Mouse (Mus musculus) limb, embryonic 14.5 days (tissue): ENCODE measurements at regions not wholly inside any gene's neighbourhood (a gene's known extent, or its start where the extent isn't known, plus 50 kb on each side); places are given as distances from the start of the nearest gene placed in this dataset.
A peak's percentile ranks its signal among the peaks of the same experiment; 100 is the strongest.

Experiments used
- ATAC-seq: fragments of 200-750 bp; cut with Nextera tagmentation; 2 replicates; pipeline ENCODE4 v1.8.0; 2017; ENCODE audit warnings: low read depth, moderate number of reproducible peaks, moderate TSS enrichment; ENCODE audit not compliant: low FRiP score
- DNase-seq: peaks from one replicate; pipeline ENCODE4 v3.0.0-alpha.2; 2015; ENCODE audit warnings: low spot score
- H3K27ac ChIP-seq: fragments of 300-500 bp; sonication (generic); replicated peaks from 2 replicates; pipeline ENCODE4 v1.5.1; 2014; ENCODE audit warnings: low read depth, mild to moderate bottlenecking, low read length, moderate library complexity, mixed read lengths
- H3K27me3 ChIP-seq: fragments of 300-500 bp; sonication (generic); 2 replicates; pipeline ENCODE4 v1.6.1; 2014; ENCODE audit warnings: low read length, mixed read lengths; ENCODE audit not compliant: control insufficient read depth, insufficient read depth
- H3K36me3 ChIP-seq: fragments of 300-500 bp; sonication (generic); 2 replicates; pipeline ENCODE4 v1.6.1; 2014; ENCODE audit warnings: mild to moderate bottlenecking, low read length, moderate library complexity, mixed read lengths; ENCODE audit not compliant: control insufficient read depth, insufficient read depth
- H3K4me1 ChIP-seq: fragments of 300-500 bp; sonication (generic); 2 replicates; pipeline ENCODE4 v1.6.1; 2014; ENCODE audit warnings: antibody characterized with exemption, low read length, mixed read lengths; ENCODE audit not compliant: control insufficient read depth, insufficient read depth
- H3K4me2 ChIP-seq: fragments of 300-500 bp; sonication (generic); replicated peaks from 2 replicates; pipeline ENCODE4 v1.6.1; 2014; ENCODE audit warnings: low read depth, mild to moderate bottlenecking, low read length, moderate library complexity; ENCODE audit not compliant: severe bottlenecking
- H3K4me3 ChIP-seq: fragments of 300-500 bp; sonication (generic); replicated peaks from 2 replicates; pipeline ENCODE4 v1.5.1; 2014; ENCODE audit warnings: low read length
- H3K9ac ChIP-seq: fragments of 300-500 bp; sonication (generic); 2 replicates; pipeline ENCODE4 v1.6.1; 2014; ENCODE audit warnings: mild to moderate bottlenecking, low read depth, low read length, moderate library complexity; ENCODE audit not compliant: severe bottlenecking
- H3K9me3 ChIP-seq: fragments of 300-500 bp; sonication (generic); 2 replicates; pipeline ENCODE4 v1.6.1; 2016; ENCODE audit warnings: low read length; ENCODE audit not compliant: control insufficient read depth
- POLR2A ChIP-seq: fragments of 200-500 bp; IDR thresholded peaks from 2 replicates; pipeline ENCODE4 v1.8.0; 2012; ENCODE audit warnings: inconsistent platforms, mild to moderate bottlenecking, moderate library complexity, borderline replicate concordance; ENCODE audit not compliant: insufficient read depth, insufficient read length; ENCODE audit errors: extremely low read depth
- WGBS: fragments of 180-500 bp; shearing (Covaris S2); extraction: QIAGEN DNeasy Blood & Tissue Kit; methylation state at CpG from one replicate; pipeline ENCODE4 v1.1.7; 2014; 5-methylcytosine and 5-hydroxymethylcytosine counted together

DNA sequence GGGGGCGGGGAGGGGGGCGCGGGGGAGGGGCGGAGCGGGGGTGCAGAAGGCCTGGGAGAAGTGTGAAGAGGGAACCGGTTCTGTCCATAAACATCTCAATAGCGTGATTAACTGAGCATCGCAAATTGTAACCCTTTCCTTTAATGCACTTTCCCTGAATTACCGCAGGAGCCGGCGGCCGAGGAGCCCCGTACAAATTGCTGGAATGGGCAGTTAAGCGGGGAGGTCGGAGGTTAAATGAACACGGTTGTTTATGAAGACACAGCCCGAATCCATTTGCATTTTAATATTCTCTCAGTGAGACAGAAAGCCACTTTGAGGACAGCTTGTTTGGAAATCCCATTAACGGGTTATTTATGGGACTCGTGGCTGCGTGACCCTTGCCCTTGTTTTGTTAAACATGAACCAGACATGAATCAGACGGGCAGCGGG, 132.7 kb downstream of the 3100002H09Rik start:
- Histone ChIP-seq H3K4me2 (peak overlapping the region; percentile 7; the same call in 1 of the 2 replicates), H3K27me3 (peaks cover 50% of the 10 kb centered on the region), H3K4me3 (no peak overlapping the region), H3K36me3 (no peaks in the 10 kb centered on the region), H3K9ac (no peak overlapping the region), H3K27ac (no peak overlapping the region), H3K4me1 (0 out of 2 replicates have a peak, but pooled peaks cover 5% of the 10 kb centered on the region), H3K9me3 (no peaks in the 10 kb centered on the region)
- DNase-seq (no peak), ATAC-seq (no peak)
- no peak for TF ChIP-seq POLR2A
- WGBS = 2% methylated on average over 21 of the region's 22 CpGs

DNA sequence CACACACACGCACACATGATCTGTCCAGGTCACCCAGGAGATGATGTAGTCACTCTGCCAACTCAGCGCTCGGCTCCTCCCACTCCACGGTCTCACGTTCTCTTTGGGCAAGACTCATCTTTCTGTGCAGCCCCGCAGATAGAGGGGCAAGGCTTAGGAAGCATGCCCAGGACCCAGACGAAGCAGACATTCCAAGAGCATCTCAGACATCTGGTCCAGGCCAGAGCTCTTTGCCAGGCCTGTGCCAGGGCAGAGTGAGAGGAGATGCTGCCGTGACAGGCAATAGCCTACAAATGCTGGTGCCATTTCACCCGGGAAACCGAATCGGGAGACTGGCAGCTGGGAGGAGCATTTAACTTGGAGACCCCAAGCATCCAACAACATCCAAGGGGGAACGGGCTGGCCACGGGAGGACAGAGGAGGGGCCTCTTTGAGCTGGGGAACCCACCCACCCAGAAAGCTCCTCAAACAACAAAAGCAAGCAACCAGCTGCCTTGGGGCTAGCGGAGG, 133.2 kb downstream of the 3100002H09Rik start:
- no peaks in the 10 kb centered on the region for H3K36me3 ChIP-seq
- no peak overlapping the region for H3K9ac ChIP-seq
- ATAC-seq (no peak), DNase-seq (no peak)
- H3K27ac ChIP-seq = no peak overlapping the region
- peak overlapping the region; percentile 7; the same call in 1 of the 2 replicates for H3K4me2 ChIP-seq
- H3K4me3 ChIP-seq = no peak overlapping the region
- no peak for TF ChIP-seq POLR2A
- peaks cover 45% of the 10 kb centered on the region for H3K27me3 ChIP-seq
- H3K4me1 ChIP-seq = 0 out of 2 replicates have a peak, but pooled peaks cover 5% of the 10 kb centered on the region
- H3K9me3 ChIP-seq = no peaks in the 10 kb centered on the region
- WGBS = 11% methylated on average over 14 of the region's 14 CpGs

DNA sequence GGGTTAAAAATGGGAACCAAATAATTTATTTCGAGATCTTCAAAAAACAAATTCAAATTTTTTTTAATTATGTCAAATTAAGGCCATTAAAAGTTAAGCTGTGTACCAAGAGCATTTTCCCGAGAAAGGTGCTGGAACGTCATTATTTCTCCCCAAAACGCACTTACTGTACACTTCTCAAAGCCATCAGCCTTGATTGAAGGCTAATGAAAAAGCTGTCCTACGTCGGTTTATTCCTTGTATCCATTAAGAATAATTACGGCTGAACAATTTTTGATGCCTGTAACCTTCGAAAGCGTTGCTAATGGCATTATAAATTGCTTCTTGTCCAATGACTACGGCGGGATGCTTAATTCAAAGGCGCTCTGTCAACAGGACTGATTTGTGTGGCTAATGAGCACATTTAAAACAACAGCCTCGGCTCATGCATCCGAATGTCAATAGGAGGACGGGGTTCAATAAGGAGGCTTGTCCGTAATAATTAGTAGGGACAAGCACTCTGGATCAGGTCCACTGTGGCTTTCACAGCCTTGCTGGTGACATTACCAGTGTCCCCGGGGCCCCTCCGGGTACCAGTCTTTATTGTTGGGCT, 145.3 kb downstream of the 3100002H09Rik start:
- Histone ChIP-seq H3K4me2 (no peak overlapping the region), H3K9ac (no peak overlapping the region), H3K27me3 (0 out of 2 replicates have a peak, but pooled peaks cover 3% of the 10 kb centered on the region), H3K36me3 (no peaks in the 10 kb centered on the region), H3K4me3 (no peak overlapping the region), H3K9me3 (no peaks in the 10 kb centered on the region), H3K4me1 (no peaks in the 10 kb centered on the region), H3K27ac (no peak overlapping the region)
- DNase-seq (no peak), ATAC-seq (no peak)
- 65% methylated on average over 18 of the region's 18 CpGs for WGBS
- TF ChIP-seq POLR2A = no peak

DNA sequence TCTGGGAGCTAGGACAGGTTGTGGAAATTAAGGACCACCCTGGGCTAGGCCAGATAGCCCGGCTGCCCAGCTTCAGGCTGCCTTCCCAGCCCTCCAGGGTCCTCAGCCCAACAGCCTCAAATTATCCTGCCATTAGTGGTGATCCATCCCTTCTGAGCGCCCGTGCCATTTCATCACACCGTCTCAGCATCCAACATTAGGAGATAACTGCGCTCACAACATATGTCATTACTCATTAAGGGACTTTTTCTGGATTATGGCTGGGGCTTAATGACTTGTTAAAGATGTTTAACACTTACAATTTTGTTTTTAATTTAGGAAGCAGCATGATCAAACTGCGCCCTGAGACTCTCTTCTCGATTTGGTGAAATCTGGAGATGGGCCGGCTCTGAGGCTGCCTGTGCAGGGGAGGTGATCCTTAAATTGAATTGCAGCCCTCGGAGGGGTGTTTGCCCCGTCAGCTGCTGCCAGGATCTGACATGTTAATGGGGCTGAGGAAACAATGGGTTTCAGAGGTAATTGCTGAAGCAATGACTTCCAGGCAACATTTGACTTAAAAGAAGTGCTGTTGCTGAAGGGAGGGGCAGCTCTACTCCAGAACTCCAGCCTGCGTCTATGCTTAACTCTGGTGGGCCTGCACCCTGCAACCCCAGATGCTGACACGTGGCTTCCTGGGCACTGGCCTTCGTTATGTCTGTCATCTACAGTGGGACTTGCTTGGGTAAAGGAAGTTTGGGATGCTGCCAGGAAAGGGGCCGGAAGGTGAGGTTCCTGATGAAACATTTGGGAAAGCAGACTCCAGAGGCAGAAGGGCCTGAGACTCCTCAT, 154.9 kb downstream of the 3100002H09Rik start:
- TF ChIP-seq POLR2A = no peak
- 15% methylated on average over 14 of the region's 14 CpGs for WGBS

DNA sequence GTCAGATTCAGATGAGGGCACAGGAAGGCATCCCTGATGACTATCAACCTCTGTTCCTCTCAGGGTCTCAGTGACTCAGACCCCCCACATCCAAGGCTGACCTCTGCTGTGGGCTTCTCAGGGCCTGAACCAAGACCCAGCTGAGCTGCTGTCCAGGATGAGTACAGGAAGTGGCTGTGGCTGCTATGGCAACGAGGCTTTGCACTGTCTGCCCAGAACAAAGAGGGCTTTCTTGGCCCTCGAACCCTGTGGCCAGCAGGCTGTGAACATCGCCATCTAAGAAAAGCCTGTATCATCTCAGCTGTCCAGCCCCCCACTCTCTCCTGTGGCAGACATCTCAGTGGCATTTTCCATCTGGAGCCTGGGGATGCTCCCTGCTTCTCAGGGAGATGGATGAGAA, 159.5 kb downstream of the 3100002H09Rik start:
- DNase-seq (no peak), ATAC-seq (no peak)
- 49% methylated on average over 3 of the region's 3 CpGs for WGBS
- Histone ChIP-seq H3K27me3 (no peaks in the 10 kb centered on the region), H3K27ac (no peak overlapping the region), H3K9ac (no peak overlapping the region), H3K9me3 (no peaks in the 10 kb centered on the region), H3K4me2 (no peak overlapping the region), H3K4me3 (no peak overlapping the region), H3K4me1 (no peaks in the 10 kb centered on the region), H3K36me3 (no peaks in the 10 kb centered on the region)
- no peak for TF ChIP-seq POLR2A

More for the DNA sequence above, 154.9 kb downstream of the 3100002H09Rik start:
- H3K4me1 ChIP-seq = no peaks in the 10 kb centered on the region
- no peak overlapping the region for H3K9ac ChIP-seq
- no peak overlapping the region for H3K4me2 ChIP-seq
- no peak overlapping the region for H3K4me3 ChIP-seq
- ATAC-seq (no peak), DNase-seq (no peak)
- no peaks in the 10 kb centered on the region for H3K36me3 ChIP-seq
- H3K27ac ChIP-seq = no peak overlapping the region
- H3K27me3 ChIP-seq = no peaks in the 10 kb centered on the region
- no peaks in the 10 kb centered on the region for H3K9me3 ChIP-seq
